ENCODE assay signal across 18 mouse cellular contexts in the genomic region with DNA sequence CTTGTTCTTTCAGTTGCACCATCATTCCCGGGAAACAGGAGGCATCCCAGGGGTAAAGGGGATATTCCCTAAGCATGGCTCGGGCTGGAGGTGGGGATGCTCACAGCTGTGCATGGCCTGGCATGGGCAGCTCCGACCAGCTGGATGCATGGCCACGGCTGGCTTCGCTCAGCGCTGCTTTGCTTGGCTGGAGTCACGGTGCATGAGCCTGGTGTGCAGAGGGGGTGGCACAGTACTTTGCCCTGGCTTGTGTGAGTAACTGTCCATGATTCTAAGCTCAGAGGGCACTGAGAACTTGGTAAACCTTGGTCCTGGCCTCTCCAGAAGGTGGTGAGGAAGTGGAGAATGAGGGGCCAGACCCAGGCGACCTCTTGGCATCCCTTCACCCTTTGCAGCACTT. TPM values are rescaled to one million over a fixed set of nuclear protein-coding genes. Genes with fewer than 3 reads are reported as not detected.
DNase-seq lines count a peak whose midpoint lies in the region; ATAC-seq and TF ChIP-seq lines count a peak whose summit lies in the region.
"Had no signal": no experiment of that assay in that cellular context is flagged by ENCODE, and none has a peak within 500 bp of the region (broad histone marks: within the 10 kb centered on the region; RNA-seq: fewer than 3 reads in every experiment).

No protein-coding gene starts in this region.

- peaks cover 2% of the 10 kb centered on the region for H3K36me3 ChIP-seq in forebrain, embryonic 11.5 days (ENCODE audit: control insufficient read depth, insufficient read depth, low read length)
- peaks cover 25% of the 10 kb centered on the region for H3K36me3 ChIP-seq in forebrain, embryonic 16.5 days (ENCODE audit: control insufficient read depth, insufficient read depth)
- H3K36me3 ChIP-seq in kidney, adult 2 months (ENCODE audit: control insufficient read depth, insufficient read depth, low read length) = no peaks in the 10 kb centered on the region
- H3K36me3 ChIP-seq: embryonic facial prominence, embryonic 15.5 days; heart, embryonic 13.5 days had no signal

- peak; percentile 50 for DNase-seq in forebrain, embryonic 11.5 days (ENCODE audit: low spot score)
- peak; percentile 63 for DNase-seq in kidney, adult 2 months
- no peak for DNase-seq in kidney, postnatal 10 days
- peak; percentile 41 for DNase-seq in kidney, postnatal 14 days
- DNase-seq in lung, postnatal 14 days = no peak
- DNase-seq: adrenal gland, postnatal 14 days; cerebellum, adult 11-12 months; cerebellum, adult 9-11 months; forebrain, postnatal 0 days; gastrocnemius, postnatal 14 days; heart, adult 11 months; heart, postnatal 36 days had no signal

- H3K27me3 ChIP-seq in forebrain, embryonic 11.5 days (ENCODE audit: control insufficient read depth, insufficient read depth, low read length) = peaks cover 10% of the 10 kb centered on the region; the same call in 1 of the 2 replicates
- H3K27me3 ChIP-seq in forebrain, embryonic 16.5 days (replicated peaks; ENCODE audit: control insufficient read depth, insufficient read depth, low read length) = no peaks in the 10 kb centered on the region
- H3K27me3 ChIP-seq in kidney, adult 2 months (replicated peaks; ENCODE audit: control insufficient read depth, insufficient read depth, low read length) = no peaks in the 10 kb centered on the region

- H3K27ac ChIP-seq in forebrain, embryonic 11.5 days (ENCODE audit: low read depth, low read length) = no peak overlapping the region
- H3K27ac ChIP-seq in forebrain, embryonic 16.5 days (ENCODE audit: low read length) = no peak overlapping the region
- H3K27ac ChIP-seq in kidney, adult 2 months (ENCODE audit: insufficient read depth, low read depth, low read length) = no peak overlapping the region
- H3K27ac ChIP-seq: embryonic facial prominence, embryonic 15.5 days; forebrain, embryonic 12.5 days; heart, embryonic 13.5 days; hindbrain, postnatal 0 days had no signal

- no peak overlapping the region for H3K9ac ChIP-seq in forebrain, embryonic 11.5 days (ENCODE audit: low read length)
- H3K9ac ChIP-seq in forebrain, embryonic 16.5 days (replicated peaks; ENCODE audit: low read depth, low read length) = no peak overlapping the region
- H3K9ac ChIP-seq: embryonic facial prominence, embryonic 15.5 days; forebrain, embryonic 12.5 days; forebrain, postnatal 0 days; heart, embryonic 13.5 days had no signal

- TF ChIP-seq POLR2A in kidney, adult 2 months (IDR thresholded peaks at IDR 0.05; ENCODE audit: low read depth, low read length) = no peak

- no peak overlapping the region for H3K4me2 ChIP-seq in forebrain, embryonic 11.5 days (ENCODE audit: low read depth, low read length, severe bottlenecking)
- no peak overlapping the region for H3K4me2 ChIP-seq in forebrain, embryonic 16.5 days (ENCODE audit: low read length)
- H3K4me2 ChIP-seq: embryonic facial prominence, embryonic 15.5 days; forebrain, embryonic 12.5 days; heart, embryonic 13.5 days had no signal

- no peak for TF ChIP-seq CTCF in kidney, adult 2 months (conservative IDR thresholded peaks at IDR 0.05; ENCODE audit: insufficient read depth, insufficient read length, low read depth, low read length)

- H3K4me1 ChIP-seq in forebrain, embryonic 11.5 days (replicated peaks; ENCODE audit: control insufficient read depth, insufficient read depth, low read length) = 0 out of 2 replicates have a peak, but pooled peaks cover 3% of the 10 kb centered on the region
- H3K4me1 ChIP-seq in forebrain, embryonic 16.5 days (replicated peaks; ENCODE audit: control insufficient read depth, insufficient read depth, low read length) = no peaks in the 10 kb centered on the region; the same call in 1 of the 2 replicates
- no peaks in the 10 kb centered on the region; the same call in 1 of the 2 replicates for H3K4me1 ChIP-seq in kidney, adult 2 months (ENCODE audit: control insufficient read depth, insufficient read depth, low read length)

- H3K4me3 ChIP-seq in forebrain, embryonic 11.5 days (ENCODE audit: low read depth, low read length) = no peak overlapping the region
- no peak overlapping the region for H3K4me3 ChIP-seq in forebrain, embryonic 16.5 days (replicated peaks; ENCODE audit: low read length)
- no peak overlapping the region for H3K4me3 ChIP-seq in kidney, adult 2 months (ENCODE audit: insufficient read depth, low read depth, low read length)
- H3K4me3 ChIP-seq: embryonic facial prominence, embryonic 15.5 days; forebrain, embryonic 12.5 days; heart, embryonic 13.5 days had no signal

- H3K9me3 ChIP-seq in forebrain, embryonic 11.5 days (ENCODE audit: control insufficient read depth, low read length) = no peaks in the 10 kb centered on the region
- H3K9me3 ChIP-seq in forebrain, embryonic 16.5 days (ENCODE audit: control insufficient read depth, low read length) = no peaks in the 10 kb centered on the region
- H3K9me3 ChIP-seq: embryonic facial prominence, embryonic 15.5 days; forebrain, embryonic 12.5 days; heart, embryonic 13.5 days had no signal

- 89% methylated on average over 8 of the region's 8 CpGs for WGBS in forebrain, embryonic 11.5 days
- 91% methylated on average over 8 of the region's 8 CpGs for WGBS in forebrain, embryonic 16.5 days
- WGBS in kidney, adult 2 months = 57% methylated on average over 8 of the region's 8 CpGs

- ATAC-seq in forebrain, embryonic 11.5 days (replicated peaks; ENCODE audit: low FRiP score) = no peak
- ATAC-seq in forebrain, embryonic 16.5 days = no peak
- no peak for ATAC-seq in erythroblast, adult 5-6 weeks (replicated peaks; ENCODE audit: low FRiP score, poor library complexity, severe bottlenecking)
- ATAC-seq: forebrain, postnatal 0 days; hindbrain, postnatal 0 days had no signal

RNA-seq across cellular contexts. Expression of a gene that starts 29.5 kb away (rescaled TPM):
- polyA plus RNA-seq in forebrain, embryonic 11.5 days (2014; fragmentation: Nextera tagmentation; extraction: Ambion mirVana) = 214 and 246 TPM in 2 replicates
- polyA plus RNA-seq in forebrain, embryonic 16.5 days (2015; fragmentation: Nextera tagmentation; extraction: Ambion mirVana) = 118 and 122 TPM in 2 replicates
- polyA plus RNA-seq in kidney, adult 2 months (2012; rRNA removed) = 43.9 and 68.8 TPM in 2 replicates
- 51.0 and 66.9 TPM in 2 replicates for total RNA-seq in erythroblast, adult 5-6 weeks (2015; ENCODE audit: low replicate concordance)
- total RNA-seq in erythroblast, adult 5-6 weeks (2017; ENCODE audit: low replicate concordance) = 63.7 and 79.4 TPM in 2 replicates

RNA-seq across cellular contexts. Expression of a gene that starts 39.5 kb away (rescaled TPM):
- polyA plus RNA-seq in forebrain, embryonic 11.5 days (2014; fragmentation: Nextera tagmentation; extraction: Ambion mirVana) = 108 and 116 TPM in 2 replicates
- polyA plus RNA-seq in forebrain, embryonic 16.5 days (2015; fragmentation: Nextera tagmentation; extraction: Ambion mirVana) = 99.3 and 99.9 TPM in 2 replicates
- polyA plus RNA-seq in kidney, adult 2 months (2012; rRNA removed) = 36.4 and 45.9 TPM in 2 replicates
- total RNA-seq in erythroblast, adult 5-6 weeks (2015; ENCODE audit: low replicate concordance) = 15.4 and 27.4 TPM in 2 replicates
- total RNA-seq in erythroblast, adult 5-6 weeks (2017; ENCODE audit: low replicate concordance) = 5.3 and 21.7 TPM in 2 replicates

RNA-seq across cellular contexts. Expression of a gene that starts 48.0 kb away (rescaled TPM):
- polyA plus RNA-seq in forebrain, embryonic 11.5 days (2014; fragmentation: Nextera tagmentation; extraction: Ambion mirVana) = 33.9 and 36.6 TPM in 2 replicates
- 70.4 and 71.8 TPM in 2 replicates for polyA plus RNA-seq in forebrain, embryonic 16.5 days (2015; fragmentation: Nextera tagmentation; extraction: Ambion mirVana)
- 2.8 and 3.6 TPM in 2 replicates for polyA plus RNA-seq in kidney, adult 2 months (2012; rRNA removed)
- 2.1 and 2.3 TPM in 2 replicates for total RNA-seq in erythroblast, adult 5-6 weeks (2015; ENCODE audit: low replicate concordance)
- total RNA-seq in erythroblast, adult 5-6 weeks (2017; ENCODE audit: low replicate concordance) = 4.7 and 6.0 TPM in 2 replicates

Comparison
In these comparisons a context has a peak if more than half of its experiments do, and no peak if none do; other contexts are left out.
1. DNase-seq: peak in forebrain, embryonic 11.5 days (single experiment), kidney, adult 2 months (single experiment) and kidney, postnatal 14 days (single experiment); none in kidney, postnatal 10 days (single experiment) and lung, postnatal 14 days (single experiment).